Mouse (Mus musculus) forebrain, embryonic 16.5 days (tissue): Measurements from ENCODE around the gene Fgfr2. TPM values are rescaled to one million over a fixed set of nuclear protein-coding genes. Genes with fewer than 3 reads are reported as not detected.
A peak's percentile ranks its signal among the peaks of the same experiment; 100 is the strongest.

Source experiments
- ATAC-seq: fragments of 200-750 bp; cut with Nextera tagmentation; 2 replicates; pipeline ENCODE4 v1.8.0; 2017; ENCODE audit warnings: mild to moderate bottlenecking, moderate library complexity
- H3K27ac ChIP-seq: fragments of 300-500 bp; sonication (generic); 2 replicates; pipeline ENCODE4 v1.5.1; 2014; ENCODE audit warnings: low read length, control low read depth
- H3K27me3 ChIP-seq: fragments of 300-500 bp; sonication (generic); replicated peaks from 2 replicates; pipeline ENCODE4 v1.6.1; 2014; ENCODE audit warnings: low read length; ENCODE audit not compliant: control insufficient read depth, insufficient read depth
- H3K36me3 ChIP-seq: fragments of 300-500 bp; sonication (generic); 2 replicates; pipeline ENCODE4 v1.6.1; 2014; ENCODE audit not compliant: control insufficient read depth, insufficient read depth
- H3K4me1 ChIP-seq: fragments of 300-500 bp; sonication (generic); replicated peaks from 2 replicates; pipeline ENCODE4 v1.6.1; 2014; ENCODE audit warnings: low read length; ENCODE audit not compliant: control insufficient read depth, insufficient read depth
- H3K4me2 ChIP-seq: fragments of 300-500 bp; sonication (generic); 2 replicates; pipeline ENCODE4 v1.6.1; 2014; ENCODE audit warnings: mild to moderate bottlenecking, low read length, control low read depth
- H3K4me3 ChIP-seq: fragments of 300-500 bp; sonication (generic); replicated peaks from 2 replicates; pipeline ENCODE4 v1.5.1; 2014; ENCODE audit warnings: mild to moderate bottlenecking, low read length, control low read depth
- H3K9ac ChIP-seq: fragments of 300-500 bp; sonication (generic); replicated peaks from 2 replicates; pipeline ENCODE4 v1.6.1; 2014; ENCODE audit warnings: low read depth, low read length, control low read depth
- H3K9me3 ChIP-seq: fragments of 300-500 bp; sonication (generic); 2 replicates; pipeline ENCODE4 v1.6.1; 2016; ENCODE audit warnings: low read length; ENCODE audit not compliant: control insufficient read depth
- WGBS: fragments of 180-500 bp; shearing (Covaris S2); extraction: QIAGEN DNeasy Blood & Tissue Kit; methylation state at CpG from one replicate; pipeline ENCODE4 v1.1.7; 2014; 5-methylcytosine and 5-hydroxymethylcytosine counted together
- polyA plus RNA-seq: library from polyadenylated mRNA; unstranded; fragments of >200 nt; fragmentation: Nextera tagmentation; extraction: Ambion mirVana; gene quantifications from 2 replicates; pipeline ENCODE4 v1.2.1, GENCODE M21; 2015

Gene Fgfr2
- polyA plus RNA-seq, 1 experiment from 2014 or later = 39.2 TPM

DNA sequence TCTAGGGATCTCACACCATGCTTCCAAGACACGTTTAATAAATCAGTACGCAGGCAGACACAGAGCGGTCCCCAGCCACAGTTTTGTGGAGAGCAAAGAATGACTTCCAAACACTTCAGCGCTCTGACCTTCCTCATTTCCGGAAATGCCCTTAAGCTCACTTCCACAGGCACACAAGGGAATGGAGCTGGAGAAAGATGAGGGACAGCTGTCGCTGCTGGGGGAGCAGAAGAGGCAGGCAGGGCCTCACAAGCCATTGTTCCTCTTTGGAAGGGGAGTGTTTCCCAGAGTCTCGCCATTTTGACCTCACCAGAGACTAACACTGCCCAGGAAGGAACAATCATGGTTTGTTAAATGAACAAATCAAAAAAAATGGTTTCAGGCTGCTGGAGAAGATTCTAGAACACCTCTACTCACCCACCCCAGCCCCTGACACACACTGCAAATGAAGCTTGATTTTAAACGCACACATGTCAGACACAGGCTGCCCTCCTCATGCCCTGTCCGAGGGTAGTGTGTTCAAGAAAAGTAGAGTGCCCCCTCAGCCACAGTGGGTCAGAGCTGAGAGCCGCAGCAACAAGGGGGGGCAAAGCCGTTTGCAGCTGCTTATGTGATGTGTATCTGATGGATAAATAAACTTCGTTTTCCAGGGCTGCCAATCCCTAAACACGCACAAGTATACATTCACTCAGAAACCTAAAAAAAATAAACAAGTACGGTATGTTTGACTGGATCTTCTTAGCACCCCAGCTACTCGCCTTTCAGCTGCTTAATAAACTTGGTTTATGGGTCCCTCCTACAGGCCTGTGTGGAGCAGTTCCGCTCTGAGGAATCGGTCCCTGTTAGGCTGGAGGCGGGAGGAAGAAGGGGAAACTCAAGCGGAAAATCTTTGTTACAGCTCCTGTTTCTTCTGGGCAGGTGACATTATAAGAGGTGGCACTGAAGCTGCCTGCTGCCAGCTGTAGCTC is 2844.1 kb downstream of the Fgfr2 start:
- Histone ChIP-seq H3K9me3 (no peaks in the 10 kb centered on the region), H3K9ac (no peak overlapping the region), H3K4me2 (no peak overlapping the region), H3K4me1 (peaks cover 5% of the 10 kb centered on the region; the same call in 1 of the 2 replicates), H3K4me3 (no peak overlapping the region), H3K27ac (no peak overlapping the region), H3K36me3 (no peaks in the 10 kb centered on the region), H3K27me3 (no peaks in the 10 kb centered on the region)
- 63% methylated on average over 19 of the region's 19 CpGs for whole genome bisulfite sequencing
- ATAC-seq = no peak

DNA sequence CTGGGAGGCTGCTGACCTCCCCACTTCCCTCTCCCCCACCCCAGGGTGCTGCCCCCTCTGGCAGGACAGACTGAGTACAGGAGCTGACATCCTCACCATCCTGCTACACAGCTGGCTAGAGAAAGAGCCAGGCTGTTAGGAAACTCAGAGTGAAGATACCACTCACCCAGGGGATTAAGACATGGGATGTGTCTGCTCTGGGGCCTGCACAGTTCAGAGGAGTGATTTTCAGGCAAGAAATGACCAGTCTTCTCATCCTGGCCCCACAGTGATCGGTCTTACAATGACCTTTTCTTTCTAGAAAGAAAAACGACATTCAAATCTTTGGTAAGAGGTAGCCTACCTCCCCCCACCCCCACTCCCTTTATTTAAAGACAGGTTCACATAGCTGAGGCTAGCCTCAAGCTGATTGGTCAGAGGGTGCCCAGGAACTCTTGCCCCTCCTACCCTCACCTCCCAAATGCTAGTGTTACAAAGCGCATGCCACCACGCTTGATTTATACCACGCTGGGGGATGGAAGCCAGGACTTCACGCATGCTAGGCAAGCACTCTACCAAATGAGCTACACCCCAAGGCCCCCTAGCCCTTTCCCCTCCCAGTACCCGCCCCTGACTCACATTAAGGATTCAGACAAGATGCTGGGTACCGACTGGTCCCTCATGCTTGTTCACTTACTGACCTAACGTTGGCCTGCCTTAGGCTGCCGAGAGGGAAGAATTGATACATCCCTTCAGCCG is 2845.0 kb downstream of the Fgfr2 start:
- H3K4me3 ChIP-seq = no peak overlapping the region
- no peak overlapping the region for H3K9ac ChIP-seq
- no peaks in the 10 kb centered on the region for H3K27me3 ChIP-seq
- WGBS = 65% methylated on average over 11 of the region's 11 CpGs
- no peak for ATAC-seq
- no peak overlapping the region for H3K27ac ChIP-seq
- no peaks in the 10 kb centered on the region; the same call in 1 of the 2 replicates for H3K4me1 ChIP-seq
- H3K4me2 ChIP-seq = no peak overlapping the region
- no peaks in the 10 kb centered on the region for H3K36me3 ChIP-seq
- no peaks in the 10 kb centered on the region for H3K9me3 ChIP-seq

GRCm38 (mm10) chr7:130273265-130273664 is 2849.9 kb downstream of the Fgfr2 start:
- peaks cover 4% of the 10 kb centered on the region for H3K4me1 ChIP-seq
- H3K27me3 ChIP-seq = no peaks in the 10 kb centered on the region
- no peaks in the 10 kb centered on the region for H3K9me3 ChIP-seq
- ATAC-seq = peak; percentile 52; the same call in 1 of the 2 replicates
- no peak overlapping the region for H3K4me3 ChIP-seq
- no peaks in the 10 kb centered on the region for H3K36me3 ChIP-seq
- no peak overlapping the region for H3K27ac ChIP-seq
- 16% methylated on average over 16 of the region's 16 CpGs for WGBS
- no peak overlapping the region for H3K9ac ChIP-seq
- no peak overlapping the region for H3K4me2 ChIP-seq

DNA sequence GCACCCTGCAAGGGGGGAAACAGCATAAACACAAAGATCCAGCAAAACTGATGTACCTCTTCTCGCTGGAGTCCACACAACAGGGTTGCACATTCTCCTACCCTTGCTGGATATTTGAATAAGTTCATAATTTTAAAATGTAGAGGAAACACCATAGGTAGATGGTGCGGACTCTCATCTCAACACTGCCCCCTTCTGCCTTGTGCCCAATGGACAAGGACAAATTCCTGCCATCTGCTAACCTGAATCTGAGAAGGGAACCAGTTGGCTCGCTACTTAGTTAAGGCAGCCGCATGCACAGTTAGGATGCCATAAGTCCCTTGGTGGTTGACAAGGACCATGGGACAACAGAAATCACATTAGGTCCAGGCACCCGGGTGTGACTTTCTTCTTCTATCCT is 2852.3 kb downstream of the Fgfr2 start:
- Histone ChIP-seq H3K27me3 (no peaks in the 10 kb centered on the region), H3K4me1 (peaks cover 5% of the 10 kb centered on the region), H3K36me3 (no peaks in the 10 kb centered on the region), H3K9me3 (0 out of 2 replicates have a peak, but pooled peaks cover 2% of the 10 kb centered on the region), H3K4me3 (no peak overlapping the region), H3K4me2 (no peak overlapping the region), H3K27ac (no peak overlapping the region), H3K9ac (no peak overlapping the region)
- 78% methylated on average over 5 of the region's 5 CpGs for WGBS
- no peak for ATAC-seq

- H3K36me3 ChIP-seq = no peaks in the 10 kb centered on the region
- H3K4me2 ChIP-seq = no peak overlapping the region
- H3K9me3 ChIP-seq = 0 out of 2 replicates have a peak, but pooled peaks cover 2% of the 10 kb centered on the region
- 17% methylated on average over 16 of the region's 16 CpGs for WGBS
- H3K4me1 ChIP-seq = peaks cover 7% of the 10 kb centered on the region
- no peak overlapping the region for H3K4me3 ChIP-seq
- H3K27ac ChIP-seq = no peak overlapping the region
- H3K27me3 ChIP-seq = no peaks in the 10 kb centered on the region
- no peak overlapping the region for H3K9ac ChIP-seq
- ATAC-seq = no peak
Observed at GRCm38 (mm10) chr7:130269124-130269867, 2853.9 kb downstream of the Fgfr2 start.

- WGBS = 26% methylated on average over 5 of the region's 5 CpGs
- Histone ChIP-seq H3K27me3 (no peaks in the 10 kb centered on the region), H3K4me1 (peaks cover 28% of the 10 kb centered on the region), H3K4me2 (no peak overlapping the region), H3K27ac (no peak overlapping the region), H3K9me3 (0 out of 2 replicates have a peak, but pooled peaks cover 2% of the 10 kb centered on the region), H3K9ac (no peak overlapping the region), H3K36me3 (no peaks in the 10 kb centered on the region), H3K4me3 (no peak overlapping the region)
- ATAC-seq = no peak
Observed at GRCm38 (mm10) chr7:130267099-130267498, 2856.1 kb downstream of the Fgfr2 start.

GRCm38 (mm10) chr7:130266166-130266490 is 2857.0 kb downstream of the Fgfr2 start:
- Histone ChIP-seq H3K36me3 (no peaks in the 10 kb centered on the region), H3K4me3 (peak overlapping the region; percentile 75), H3K9ac (peak overlapping the region; percentile 84), H3K27me3 (no peaks in the 10 kb centered on the region), H3K4me2 (peak overlapping the region; percentile 87), H3K9me3 (0 out of 2 replicates have a peak, but pooled peaks cover 2% of the 10 kb centered on the region), H3K4me1 (peaks cover 37% of the 10 kb centered on the region), H3K27ac (peak overlapping the region; percentile 87)
- WGBS = under 1% methylated on average over 46 of the region's 52 CpGs
- ATAC-seq = peak; percentile 64

- 0% methylated on average over 52 of the region's 58 CpGs for WGBS
- Histone ChIP-seq H3K36me3 (no peaks in the 10 kb centered on the region), H3K4me3 (peak overlapping the region; percentile 75), H3K27ac (peak overlapping the region; percentile 87), H3K9me3 (0 out of 2 replicates have a peak, but pooled peaks cover 2% of the 10 kb centered on the region), H3K4me1 (peaks cover 43% of the 10 kb centered on the region), H3K4me2 (peak overlapping the region; percentile 87), H3K9ac (peak overlapping the region; percentile 84), H3K27me3 (no peaks in the 10 kb centered on the region)
- peak; percentile 24; the same call in 1 of the 2 replicates for ATAC-seq
Observed at GRCm38 (mm10) chr7:130265319-130266165, 2857.6 kb downstream of the Fgfr2 start.
